Mouse (Mus musculus): Measurements from ENCODE around the gene Acsf2.

DNA sequence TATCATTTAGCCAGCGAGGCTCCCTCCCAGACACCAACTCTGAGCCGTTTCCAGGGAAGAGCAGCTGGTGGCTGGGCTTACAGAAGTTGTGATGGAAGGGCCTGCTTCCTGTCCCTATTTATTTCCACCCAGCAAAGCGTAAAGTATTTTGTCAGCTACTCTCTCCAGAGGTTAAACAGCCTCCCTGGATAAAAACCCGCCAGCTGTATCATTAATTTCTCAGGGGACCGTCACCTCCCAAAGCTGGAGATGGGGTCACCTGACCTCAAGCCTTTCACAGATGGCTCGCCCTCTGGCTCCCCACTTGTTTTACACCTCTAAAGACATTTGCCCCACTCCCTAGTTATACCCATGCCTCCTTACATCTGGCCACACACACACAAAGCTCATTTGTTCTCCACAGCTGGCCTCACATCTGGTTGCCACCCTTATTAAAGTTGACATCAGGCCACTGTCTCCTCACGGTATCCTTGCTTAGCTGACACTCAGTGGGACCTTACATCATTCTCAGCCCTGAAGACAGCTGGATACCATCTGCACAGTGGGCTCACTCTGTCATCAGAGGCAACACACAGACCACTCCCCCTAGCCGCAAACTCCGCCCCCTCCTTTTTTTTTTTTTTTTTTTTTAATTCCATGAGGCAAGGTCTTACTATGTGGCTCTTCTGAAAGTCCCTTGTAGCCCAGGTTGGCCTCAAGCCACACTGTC, 75.3 kb downstream of the Acsf2 start:
- TF ChIP-seq CTCF (IDR thresholded peaks at IDR 0.05; ENCODE audit: control insufficient read depth, insufficient read depth, insufficient replicate concordance, low read depth, low read length) (no peak), POLR2A (IDR thresholded peaks at IDR 0.05; ENCODE audit: control insufficient read depth, low read depth, low read length) (no peak)

All from testis, adult 2 months (tissue).